Mouse (Mus musculus) liver, embryonic 13.5 days (tissue): Measurements from ENCODE around the gene Zfp982. TPM values are rescaled to one million over a fixed set of nuclear protein-coding genes. Genes with fewer than 3 reads are reported as not detected.
"Not testable (repeated sequence)": the region's sequence is repeated elsewhere in the genome, so short reads cannot be mapped to it uniquely, and the experiment has no call there.

Source experiments
- ATAC-seq: fragments of 200-750 bp; cut with Nextera tagmentation; 2 replicates; pipeline ENCODE4 v1.8.0; 2017; ENCODE audit warnings: low read depth, mild to moderate bottlenecking, moderate number of reproducible peaks, moderate library complexity
- DNase-seq: peaks from one replicate; pipeline ENCODE4 v3.0.0; 2022
- H3K27ac ChIP-seq: fragments of 300-500 bp; sonication (generic); 2 replicates; pipeline ENCODE4 v1.5.1; 2015; ENCODE audit warnings: moderate library complexity, mild to moderate bottlenecking, inconsistent platforms
- H3K27me3 ChIP-seq: fragments of 300-500 bp; sonication (generic); 2 replicates; pipeline ENCODE4 v1.6.1; 2015; ENCODE audit warnings: mild to moderate bottlenecking, inconsistent platforms
- H3K36me3 ChIP-seq: fragments of 300-500 bp; sonication (generic); 2 replicates; pipeline ENCODE4 v1.6.1; 2015; ENCODE audit warnings: mild to moderate bottlenecking, inconsistent platforms
- H3K4me1 ChIP-seq: fragments of 300-500 bp; sonication (generic); replicated peaks from 2 replicates; pipeline ENCODE4 v1.6.1; 2015; ENCODE audit warnings: inconsistent platforms
- H3K4me2 ChIP-seq: fragments of 300-500 bp; sonication (generic); 2 replicates; pipeline ENCODE4 v1.6.1; 2015; ENCODE audit warnings: inconsistent platforms, mild to moderate bottlenecking, moderate library complexity
- H3K4me3 ChIP-seq: fragments of 300-500 bp; sonication (generic); replicated peaks from 2 replicates; pipeline ENCODE4 v1.5.1; 2015; ENCODE audit warnings: mild to moderate bottlenecking, inconsistent platforms
- H3K9ac ChIP-seq: fragments of 300-500 bp; sonication (generic); 2 replicates; pipeline ENCODE4 v1.6.1; 2015; ENCODE audit warnings: mild to moderate bottlenecking, inconsistent platforms
- H3K9me3 ChIP-seq: fragments of 300-500 bp; sonication (generic); replicated peaks from 2 replicates; pipeline ENCODE4 v1.6.1; 2016; ENCODE audit warnings: inconsistent platforms
- WGBS: fragments of 180-500 bp; shearing (Covaris S2); methylation state at CpG from one replicate; pipeline ENCODE4 v1.1.7; 2015; ENCODE audit not compliant: insufficient replicate concordance; 5-methylcytosine and 5-hydroxymethylcytosine counted together
- polyA plus RNA-seq: library from polyadenylated mRNA; unstranded; fragments of >200 nt; fragmentation: Nextera tagmentation; extraction: Ambion mirVana; gene quantifications from 2 replicates; pipeline ENCODE4 v1.2.1, GENCODE M21; 2015

Gene Zfp982
- polyA plus RNA-seq: 2.4 and 3.4 TPM in 2 replicates

- WGBS: 55% methylated on average over 7 of the region's 7 CpGs
- H3K36me3 ChIP-seq: peaks cover 16% of the 10 kb centered on the region
- not testable (repeated sequence) for H3K27ac ChIP-seq, ATAC-seq, H3K27me3 ChIP-seq, H3K4me3 ChIP-seq, H3K4me1 ChIP-seq, DNase-seq, H3K9ac ChIP-seq, H3K4me2 ChIP-seq
- H3K9me3 ChIP-seq: peaks cover 18% of the 10 kb centered on the region
Measured at GRCm38 (mm10) chr4:147492117-147492516, at the start of gene Zfp982. TSS of gene Zfp982 (plus strand) at chr4:147492417.

- Histone ChIP-seq H3K4me2 (peak overlapping the region; percentile 85), H3K27ac (peak overlapping the region; percentile 55), H3K4me3 (peak overlapping the region; percentile 68), H3K4me1 (peaks cover 11% of the 10 kb centered on the region; the same call in 1 of the 2 replicates), H3K9ac (peak overlapping the region; percentile 81)
- DNase-seq, H3K36me3 ChIP-seq, H3K27me3 ChIP-seq, H3K9me3 ChIP-seq: not testable (repeated sequence)
- WGBS: 7% methylated on average over 52 of the region's 52 CpGs
- ATAC-seq: peak; percentile 100
Measured at GRCm38 (mm10) chr4:147442649-147443553, 49.3 kb upstream of the Zfp982 start.

- H3K9me3 ChIP-seq, H3K27me3 ChIP-seq, H3K36me3 ChIP-seq, ATAC-seq, DNase-seq: not testable (repeated sequence)
- H3K4me2 ChIP-seq: peak overlapping the region; percentile 85
- H3K27ac ChIP-seq: peak overlapping the region; percentile 55; the same call in 1 of the 2 replicates
- peaks cover 11% of the 10 kb centered on the region; the same call in 1 of the 2 replicates for H3K4me1 ChIP-seq
- H3K4me3 ChIP-seq: peak overlapping the region; percentile 68
- WGBS: 33% methylated on average over 8 of the region's 8 CpGs
- H3K9ac ChIP-seq: peak overlapping the region; percentile 81
Measured at GRCm38 (mm10) chr4:147443554-147443927, 48.7 kb upstream of the Zfp982 start.

GRCm38 (mm10) chr4:147445371-147445770, 46.8 kb upstream of the Zfp982 start:
- not testable (repeated sequence) for ATAC-seq, H3K9me3 ChIP-seq, H3K4me3 ChIP-seq, DNase-seq, H3K27me3 ChIP-seq, H3K9ac ChIP-seq, H3K36me3 ChIP-seq, H3K4me2 ChIP-seq, H3K27ac ChIP-seq
- H3K4me1 ChIP-seq: peaks cover 11% of the 10 kb centered on the region

- Histone ChIP-seq H3K36me3 (no peaks in the 10 kb centered on the region), H3K27ac (no peak overlapping the region), H3K9ac (0 out of 2 replicates have a peak overlapping the region, but pooled peaks have one; percentile 67), H3K4me3 (peak overlapping the region; percentile 59; the same call in 1 of the 2 replicates), H3K9me3 (no peaks in the 10 kb centered on the region), H3K27me3 (no peaks in the 10 kb centered on the region), H3K4me2 (peak overlapping the region; percentile 69), H3K4me1 (peaks cover 6% of the 10 kb centered on the region)
- DNase-seq: no peak
- ATAC-seq: no peak
- 45% methylated on average over 2 of the region's 2 CpGs for WGBS
Measured at GRCm38 (mm10) chr4:147448358-147448757, 43.9 kb upstream of the Zfp982 start.

GRCm38 (mm10) chr4:147449099-147449581, 43.1 kb upstream of the Zfp982 start:
- Histone ChIP-seq H3K9me3 (no peaks in the 10 kb centered on the region), H3K9ac (peak overlapping the region; percentile 67), H3K27me3 (no peaks in the 10 kb centered on the region), H3K4me3 (peak overlapping the region; percentile 59), H3K4me2 (peak overlapping the region; percentile 69), H3K36me3 (no peaks in the 10 kb centered on the region), H3K4me1 (peaks cover 4% of the 10 kb centered on the region; the same call in 1 of the 2 replicates), H3K27ac (no peak overlapping the region)
- 27% methylated on average over 13 of the region's 13 CpGs for whole genome bisulfite sequencing
- peak; percentile 68 for ATAC-seq
- no peak for DNase-seq

- DNase-seq, H3K36me3 ChIP-seq, H3K4me1 ChIP-seq, H3K9me3 ChIP-seq, ATAC-seq, H3K27me3 ChIP-seq, H3K27ac ChIP-seq: not testable (repeated sequence)
- WGBS: 60% methylated on average over 2 of the region's 2 CpGs
- Histone ChIP-seq H3K4me3 (peak overlapping the region; percentile 59), H3K4me2 (peak overlapping the region; percentile 69), H3K9ac (peak overlapping the region; percentile 67; the same call in 1 of the 2 replicates)
Measured at GRCm38 (mm10) chr4:147449986-147450385, 42.2 kb upstream of the Zfp982 start.

GRCm38 (mm10) chr4:147467207-147467606, 25.0 kb upstream of the Zfp982 start:
- peaks cover 35% of the 10 kb centered on the region for H3K9me3 ChIP-seq
- H3K4me2 ChIP-seq, H3K9ac ChIP-seq, DNase-seq, H3K4me1 ChIP-seq, H3K27ac ChIP-seq, H3K27me3 ChIP-seq, H3K4me3 ChIP-seq, ATAC-seq: not testable (repeated sequence)
- peaks cover 26% of the 10 kb centered on the region for H3K36me3 ChIP-seq
- 82% methylated on average over 7 of the region's 7 CpGs for WGBS

GRCm38 (mm10) chr4:147498772-147499613, 6.8 kb downstream of the Zfp982 start:
- not testable (repeated sequence) for H3K9ac ChIP-seq, ATAC-seq, H3K27me3 ChIP-seq, H3K36me3 ChIP-seq, DNase-seq, H3K9me3 ChIP-seq, H3K4me1 ChIP-seq, H3K4me2 ChIP-seq, H3K4me3 ChIP-seq, H3K27ac ChIP-seq
- WGBS: 64% methylated on average over 5 of the region's 5 CpGs

- H3K4me2 ChIP-seq: no peak overlapping the region
- H3K4me1 ChIP-seq: no peaks in the 10 kb centered on the region
- no peak overlapping the region for H3K4me3 ChIP-seq
- no peaks in the 10 kb centered on the region for H3K27me3 ChIP-seq
- H3K36me3 ChIP-seq: peaks cover 12% of the 10 kb centered on the region
- 49% methylated on average over 2 of the region's 2 CpGs for WGBS
- H3K9ac ChIP-seq: no peak overlapping the region
- peaks cover 5% of the 10 kb centered on the region for H3K9me3 ChIP-seq
- no peak overlapping the region for H3K27ac ChIP-seq
- no peak for DNase-seq
- no peak for ATAC-seq
Measured at GRCm38 (mm10) chr4:147509174-147509573, 17.0 kb downstream of the Zfp982 start.

- Histone ChIP-seq H3K4me1 (no peaks in the 10 kb centered on the region), H3K36me3 (no peaks in the 10 kb centered on the region), H3K27me3 (no peaks in the 10 kb centered on the region), H3K4me3 (no peak overlapping the region), H3K9ac (no peak overlapping the region), H3K9me3 (peaks cover 38% of the 10 kb centered on the region), H3K4me2 (no peak overlapping the region), H3K27ac (no peak overlapping the region)
- WGBS: 48% methylated on average over 2 of the region's 2 CpGs
- no peak for DNase-seq
- no peak for ATAC-seq
Measured at GRCm38 (mm10) chr4:147518981-147519380, 26.8 kb downstream of the Zfp982 start.
